Mouse (Mus musculus): ENCODE results near the gene Mex3b. TPM values are rescaled to one million over a fixed set of nuclear protein-coding genes. Genes with fewer than 3 reads are reported as not detected.

Mex3b gene
- polyA plus RNA-seq, 1 experiment from 2014 or later, result 2.8 TPM

DNA sequence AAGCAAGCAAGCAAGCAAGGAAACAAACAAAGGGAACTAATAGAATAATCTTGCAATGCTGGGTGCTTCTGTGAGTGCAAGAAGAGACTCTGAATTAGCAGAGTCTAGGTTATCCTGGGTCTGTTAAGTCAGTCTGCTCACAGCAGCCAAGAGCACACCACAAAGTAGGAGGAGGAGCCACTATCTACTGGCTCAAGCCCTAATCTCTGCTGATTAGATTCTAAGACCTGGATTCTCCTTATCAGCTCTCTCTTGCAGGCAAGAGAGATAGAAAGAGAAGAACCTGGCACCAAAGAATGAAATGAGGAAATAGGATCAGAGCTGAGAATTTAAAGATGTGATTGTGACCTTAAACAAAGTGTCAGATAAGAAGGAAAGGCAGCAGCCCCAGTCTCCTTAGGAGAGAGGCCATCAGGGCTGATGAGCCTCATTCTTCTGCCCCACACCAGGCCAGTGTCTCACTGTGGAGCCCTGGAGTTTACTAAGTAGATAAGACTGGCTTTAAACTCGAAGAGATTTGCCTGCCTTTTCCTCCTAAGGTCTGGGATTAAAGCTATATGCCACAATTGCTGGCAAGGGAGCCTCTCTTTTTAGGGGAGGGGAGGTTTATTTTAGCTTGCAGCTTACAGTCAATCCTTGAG lies 23.9 kb downstream of the Mex3b start:
- Histone ChIP-seq H3K36me3 (ENCODE audit: control insufficient read depth, insufficient read depth) (no peaks in the 10 kb centered on the region), H3K27me3 (replicated peaks; ENCODE audit: control insufficient read depth, insufficient read depth, low read length) (no peaks in the 10 kb centered on the region), H3K9ac (ENCODE audit: low read depth, low read length) (no peak overlapping the region), H3K4me1 (replicated peaks; ENCODE audit: control insufficient read depth, insufficient read depth, low read length) (no peaks in the 10 kb centered on the region), H3K9me3 (ENCODE audit: control insufficient read depth) (no peaks in the 10 kb centered on the region), H3K27ac (ENCODE audit: low read depth, low read length) (no peak overlapping the region), H3K4me2 (replicated peaks; ENCODE audit: low read depth) (no peak overlapping the region), H3K4me3 (ENCODE audit: low read depth, low read length) (no peak overlapping the region)
- 4% methylated on average over 1 of the region's 1 CpGs for WGBS
- no peak for ATAC-seq
- no peak for TF ChIP-seq CTCF (IDR thresholded peaks at IDR 0.05; ENCODE audit: low read depth)

GRCm38 (mm10) chr7:82894366-82894765 lies 27.2 kb downstream of the Mex3b start:
- Histone ChIP-seq H3K4me2 (replicated peaks; ENCODE audit: low read depth) (no peak overlapping the region), H3K36me3 (ENCODE audit: control insufficient read depth, insufficient read depth) (no peaks in the 10 kb centered on the region), H3K27me3 (replicated peaks; ENCODE audit: control insufficient read depth, insufficient read depth, low read length) (no peaks in the 10 kb centered on the region), H3K9me3 (ENCODE audit: control insufficient read depth) (no peaks in the 10 kb centered on the region), H3K4me1 (replicated peaks; ENCODE audit: control insufficient read depth, insufficient read depth, low read length) (no peaks in the 10 kb centered on the region), H3K4me3 (ENCODE audit: low read depth, low read length) (no peak overlapping the region), H3K9ac (ENCODE audit: low read depth, low read length) (no peak overlapping the region), H3K27ac (ENCODE audit: low read depth, low read length) (no peak overlapping the region)
- 36% methylated on average over 1 of the region's 1 CpGs for WGBS
- ATAC-seq, result no peak
- TF ChIP-seq CTCF (IDR thresholded peaks at IDR 0.05; ENCODE audit: low read depth), result no peak

- Histone ChIP-seq H3K27me3 (replicated peaks; ENCODE audit: control insufficient read depth, insufficient read depth, low read length) (no peaks in the 10 kb centered on the region), H3K4me1 (replicated peaks; ENCODE audit: control insufficient read depth, insufficient read depth, low read length) (no peaks in the 10 kb centered on the region), H3K9ac (ENCODE audit: low read depth, low read length) (no peak overlapping the region), H3K4me3 (ENCODE audit: low read depth, low read length) (no peak overlapping the region), H3K27ac (ENCODE audit: low read depth, low read length) (no peak overlapping the region), H3K36me3 (ENCODE audit: control insufficient read depth, insufficient read depth) (no peaks in the 10 kb centered on the region), H3K4me2 (replicated peaks; ENCODE audit: low read depth) (no peak overlapping the region), H3K9me3 (ENCODE audit: control insufficient read depth) (no peaks in the 10 kb centered on the region)
- no peak for ATAC-seq
- no peak for TF ChIP-seq CTCF (IDR thresholded peaks at IDR 0.05; ENCODE audit: low read depth)
- WGBS, result 42% methylated on average over 2 of the region's 2 CpGs
These were observed 28.5 kb downstream of the Mex3b start for GRCm38 (mm10) chr7:82895606-82896005.

DNA sequence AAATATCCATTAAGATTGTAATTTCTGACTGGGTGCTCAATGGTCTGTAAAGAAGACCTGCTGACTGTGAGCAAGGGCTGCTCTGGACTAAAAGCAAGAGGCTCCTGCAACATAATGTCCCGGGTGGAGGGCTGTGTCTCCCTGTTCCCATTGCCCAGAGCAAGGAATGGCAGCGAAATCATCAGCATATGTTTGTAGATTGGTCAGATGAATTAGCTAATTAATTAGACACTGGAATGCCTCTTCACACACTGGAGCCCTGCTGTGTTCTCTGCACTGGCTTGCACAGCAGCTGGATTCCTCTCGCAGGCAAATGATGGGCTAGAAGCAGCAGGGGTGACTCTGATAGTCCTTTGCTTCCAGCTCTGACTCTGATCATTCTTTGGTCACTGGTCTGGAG lies 29.6 kb downstream of the Mex3b start:
- no peaks in the 10 kb centered on the region for H3K36me3 ChIP-seq (ENCODE audit: control insufficient read depth, insufficient read depth)
- H3K9ac ChIP-seq (ENCODE audit: low read depth, low read length), result no peak overlapping the region
- no peak overlapping the region for H3K4me3 ChIP-seq (ENCODE audit: low read depth, low read length)
- no peaks in the 10 kb centered on the region for H3K9me3 ChIP-seq (ENCODE audit: control insufficient read depth)
- H3K27me3 ChIP-seq (replicated peaks; ENCODE audit: control insufficient read depth, insufficient read depth, low read length), result no peaks in the 10 kb centered on the region
- no peaks in the 10 kb centered on the region for H3K4me1 ChIP-seq (replicated peaks; ENCODE audit: control insufficient read depth, insufficient read depth, low read length)
- 78% methylated on average over 3 of the region's 3 CpGs for WGBS
- TF ChIP-seq CTCF (IDR thresholded peaks at IDR 0.05; ENCODE audit: low read depth), result no peak
- no peak for ATAC-seq
- H3K27ac ChIP-seq (ENCODE audit: low read depth, low read length), result no peak overlapping the region
- no peak overlapping the region for H3K4me2 ChIP-seq (replicated peaks; ENCODE audit: low read depth)

GRCm38 (mm10) chr7:82899459-82900297 lies 32.5 kb downstream of the Mex3b start:
- no peak for TF ChIP-seq CTCF (IDR thresholded peaks at IDR 0.05; ENCODE audit: low read depth)
- WGBS, result 60% methylated on average over 8 of the region's 8 CpGs
- Histone ChIP-seq H3K36me3 (ENCODE audit: control insufficient read depth, insufficient read depth) (no peaks in the 10 kb centered on the region), H3K4me3 (ENCODE audit: low read depth, low read length) (no peak overlapping the region), H3K27ac (ENCODE audit: low read depth, low read length) (no peak overlapping the region), H3K9ac (ENCODE audit: low read depth, low read length) (no peak overlapping the region), H3K9me3 (ENCODE audit: control insufficient read depth) (no peaks in the 10 kb centered on the region), H3K27me3 (replicated peaks; ENCODE audit: control insufficient read depth, insufficient read depth, low read length) (no peaks in the 10 kb centered on the region), H3K4me2 (replicated peaks; ENCODE audit: low read depth) (no peak overlapping the region), H3K4me1 (replicated peaks; ENCODE audit: control insufficient read depth, insufficient read depth, low read length) (no peaks in the 10 kb centered on the region)
- no peak for ATAC-seq

- H3K9me3 ChIP-seq (ENCODE audit: control insufficient read depth), result no peaks in the 10 kb centered on the region
- WGBS, result 54% methylated on average over 3 of the region's 3 CpGs
- no peak overlapping the region for H3K9ac ChIP-seq (ENCODE audit: low read depth, low read length)
- no peak overlapping the region for H3K27ac ChIP-seq (ENCODE audit: low read depth, low read length)
- no peak overlapping the region for H3K4me3 ChIP-seq (ENCODE audit: low read depth, low read length)
- H3K4me2 ChIP-seq (replicated peaks; ENCODE audit: low read depth), result no peak overlapping the region
- H3K36me3 ChIP-seq (ENCODE audit: control insufficient read depth, insufficient read depth), result no peaks in the 10 kb centered on the region
- ATAC-seq, result no peak
- no peak for TF ChIP-seq CTCF (IDR thresholded peaks at IDR 0.05; ENCODE audit: low read depth)
- no peaks in the 10 kb centered on the region for H3K27me3 ChIP-seq (replicated peaks; ENCODE audit: control insufficient read depth, insufficient read depth, low read length)
- H3K4me1 ChIP-seq (replicated peaks; ENCODE audit: control insufficient read depth, insufficient read depth, low read length), result no peaks in the 10 kb centered on the region
These were observed 35.9 kb downstream of the Mex3b start for GRCm38 (mm10) chr7:82903006-82903405.

All from intestine, postnatal 0 days (tissue).